Mouse (Mus musculus): Measurements from ENCODE around the gene Higd1a. TPM values are rescaled to one million over a fixed set of nuclear protein-coding genes. Genes with fewer than 3 reads are reported as not detected.

Gene Higd1a
- polyA plus RNA-seq, 1 experiment from 2014 or later, result 243 TPM

- Histone ChIP-seq H3K36me3 (ENCODE audit: control insufficient read depth, insufficient read depth, low read length) (no peaks in the 10 kb centered on the region), H3K27ac (ENCODE audit: low read depth, low read length) (no peak overlapping the region), H3K4me1 (ENCODE audit: control insufficient read depth, insufficient read depth, low read length) (peaks cover 19% of the 10 kb centered on the region), H3K9ac (ENCODE audit: low read depth, low read length) (no peak overlapping the region), H3K9me3 (replicated peaks; ENCODE audit: control insufficient read depth, low read length) (no peaks in the 10 kb centered on the region), H3K27me3 (ENCODE audit: control insufficient read depth, insufficient read depth, low read length) (no peaks in the 10 kb centered on the region), H3K4me2 (no peak overlapping the region), H3K4me3 (ENCODE audit: low read depth, low read length) (no peak overlapping the region)
- 49% methylated on average over 3 of the region's 3 CpGs for WGBS (ENCODE audit: insufficient replicate concordance)
- no peak for ATAC-seq (replicated peaks; ENCODE audit: insufficient number of reproducible peaks, low FRiP score, low TSS enrichment)
Measured at GRCm38 (mm10) chr9:121808511-121808910, 49.7 kb downstream of the Higd1a start.

- H3K27ac ChIP-seq (ENCODE audit: low read depth, low read length), result no peak overlapping the region
- no peaks in the 10 kb centered on the region for H3K27me3 ChIP-seq (ENCODE audit: control insufficient read depth, insufficient read depth, low read length)
- H3K4me1 ChIP-seq (ENCODE audit: control insufficient read depth, insufficient read depth, low read length), result peaks cover 21% of the 10 kb centered on the region
- no peak overlapping the region for H3K9ac ChIP-seq (ENCODE audit: low read depth, low read length)
- ATAC-seq (replicated peaks; ENCODE audit: insufficient number of reproducible peaks, low FRiP score, low TSS enrichment), result no peak
- no peak overlapping the region for H3K4me3 ChIP-seq (ENCODE audit: low read depth, low read length)
- no peaks in the 10 kb centered on the region for H3K36me3 ChIP-seq (ENCODE audit: control insufficient read depth, insufficient read depth, low read length)
- H3K4me2 ChIP-seq, result no peak overlapping the region
- WGBS (ENCODE audit: insufficient replicate concordance), result 62% methylated on average over 7 of the region's 7 CpGs
- no peaks in the 10 kb centered on the region for H3K9me3 ChIP-seq (replicated peaks; ENCODE audit: control insufficient read depth, low read length)
Measured at GRCm38 (mm10) chr9:121807947-121808346, 50.2 kb downstream of the Higd1a start.

- Histone ChIP-seq H3K27me3 (ENCODE audit: control insufficient read depth, insufficient read depth, low read length) (no peaks in the 10 kb centered on the region), H3K4me3 (ENCODE audit: low read depth, low read length) (no peak overlapping the region), H3K36me3 (ENCODE audit: control insufficient read depth, insufficient read depth, low read length) (no peaks in the 10 kb centered on the region), H3K9me3 (replicated peaks; ENCODE audit: control insufficient read depth, low read length) (no peaks in the 10 kb centered on the region), H3K4me2 (no peak overlapping the region), H3K4me1 (ENCODE audit: control insufficient read depth, insufficient read depth, low read length) (peaks cover 24% of the 10 kb centered on the region), H3K27ac (ENCODE audit: low read depth, low read length) (no peak overlapping the region), H3K9ac (ENCODE audit: low read depth, low read length) (no peak overlapping the region)
- ATAC-seq (replicated peaks; ENCODE audit: insufficient number of reproducible peaks, low FRiP score, low TSS enrichment), result no peak
- 38% methylated on average over 1 of the region's 1 CpGs for WGBS (ENCODE audit: insufficient replicate concordance)
Measured at GRCm38 (mm10) chr9:121807546-121807945, 50.6 kb downstream of the Higd1a start.

GRCm38 (mm10) chr9:121802747-121803146, 55.4 kb downstream of the Higd1a start:
- peaks cover 11% of the 10 kb centered on the region for H3K4me1 ChIP-seq (ENCODE audit: control insufficient read depth, insufficient read depth, low read length)
- no peaks in the 10 kb centered on the region for H3K36me3 ChIP-seq (ENCODE audit: control insufficient read depth, insufficient read depth, low read length)
- 48% methylated on average over 7 of the region's 7 CpGs for WGBS (ENCODE audit: insufficient replicate concordance)
- H3K9me3 ChIP-seq (replicated peaks; ENCODE audit: control insufficient read depth, low read length), result no peaks in the 10 kb centered on the region
- H3K4me3 ChIP-seq (ENCODE audit: low read depth, low read length), result no peak overlapping the region
- peaks cover 8% of the 10 kb centered on the region for H3K27me3 ChIP-seq (ENCODE audit: control insufficient read depth, insufficient read depth, low read length)
- H3K9ac ChIP-seq (ENCODE audit: low read depth, low read length), result no peak overlapping the region
- ATAC-seq (replicated peaks; ENCODE audit: insufficient number of reproducible peaks, low FRiP score, low TSS enrichment), result no peak
- no peak overlapping the region for H3K27ac ChIP-seq (ENCODE audit: low read depth, low read length)
- H3K4me2 ChIP-seq, result no peak overlapping the region

GRCm38 (mm10) chr9:121798887-121799520, 59.2 kb downstream of the Higd1a start:
- 39% methylated on average over 6 of the region's 6 CpGs for WGBS (ENCODE audit: insufficient replicate concordance)
- no peak overlapping the region for H3K27ac ChIP-seq (ENCODE audit: low read depth, low read length)
- no peak overlapping the region for H3K4me3 ChIP-seq (ENCODE audit: low read depth, low read length)
- H3K36me3 ChIP-seq (ENCODE audit: control insufficient read depth, insufficient read depth, low read length), result no peaks in the 10 kb centered on the region
- H3K4me2 ChIP-seq, result no peak overlapping the region
- H3K9ac ChIP-seq (ENCODE audit: low read depth, low read length), result no peak overlapping the region
- no peak for ATAC-seq (replicated peaks; ENCODE audit: insufficient number of reproducible peaks, low FRiP score, low TSS enrichment)
- H3K9me3 ChIP-seq (replicated peaks; ENCODE audit: control insufficient read depth, low read length), result no peaks in the 10 kb centered on the region
- peaks cover 15% of the 10 kb centered on the region for H3K27me3 ChIP-seq (ENCODE audit: control insufficient read depth, insufficient read depth, low read length)
- H3K4me1 ChIP-seq (ENCODE audit: control insufficient read depth, insufficient read depth, low read length), result peaks cover 10% of the 10 kb centered on the region

Other genes with a start within 250 kb of the Higd1a start
- gene Lyzl4, start 216.3 kb downstream of the Higd1a start, polyA plus RNA-seq (2014; fragmentation: Nextera tagmentation; extraction: Ambion mirVana), result not detected in 2 replicates
- 0.17 TPM in 1 of 2 replicates, not detected in the other for gene Vipr1, start 215.6 kb downstream of the Higd1a start, polyA plus RNA-seq (2014; fragmentation: Nextera tagmentation; extraction: Ambion mirVana)
- gene Sec22c, start 152.9 kb downstream of the Higd1a start, polyA plus RNA-seq (2014; fragmentation: Nextera tagmentation; extraction: Ambion mirVana), result 4.3 and 4.8 TPM in 2 replicates
- gene Ss18l2, start 148.0 kb downstream of the Higd1a start, polyA plus RNA-seq (2014; fragmentation: Nextera tagmentation; extraction: Ambion mirVana), result 153 and 161 TPM in 2 replicates
- gene Nktr, start 139.2 kb downstream of the Higd1a start, polyA plus RNA-seq (2014; fragmentation: Nextera tagmentation; extraction: Ambion mirVana), result 46.8 and 64.6 TPM in 2 replicates
- 7.1 and 7.8 TPM in 2 replicates for gene Zfp651, start 99.0 kb downstream of the Higd1a start, polyA plus RNA-seq (2014; fragmentation: Nextera tagmentation; extraction: Ambion mirVana)
- gene Klhl40, start 80.8 kb downstream of the Higd1a start, polyA plus RNA-seq (2014; fragmentation: Nextera tagmentation; extraction: Ambion mirVana), result 0.59 and 0.84 TPM in 2 replicates
- gene Hhatl, start 65.9 kb downstream of the Higd1a start, polyA plus RNA-seq (2014; fragmentation: Nextera tagmentation; extraction: Ambion mirVana), result 3.6 and 4.8 TPM in 2 replicates
- gene Ccdc13, start 18.9 kb downstream of the Higd1a start, polyA plus RNA-seq (2014; fragmentation: Nextera tagmentation; extraction: Ambion mirVana), result 0.23 TPM in 1 of 2 replicates, not detected in the other
- 0.10 TPM in 1 of 2 replicates, not detected in the other for gene Ackr2, start 40.0 kb upstream of the Higd1a start, polyA plus RNA-seq (2014; fragmentation: Nextera tagmentation; extraction: Ambion mirVana)
- not detected in 2 replicates for gene Cyp8b1, start 57.9 kb upstream of the Higd1a start, polyA plus RNA-seq (2014; fragmentation: Nextera tagmentation; extraction: Ambion mirVana)
- 0.35 and 0.44 TPM in 2 replicates for gene Fam198a, start 92.6 kb upstream of the Higd1a start, polyA plus RNA-seq (2014; fragmentation: Nextera tagmentation; extraction: Ambion mirVana)
- gene Pomgnt2, start 138.7 kb upstream of the Higd1a start, polyA plus RNA-seq (2014; fragmentation: Nextera tagmentation; extraction: Ambion mirVana), result 8.8 and 10.6 TPM in 2 replicates

Data from heart, embryonic 11.5 days (tissue).